8 mouse cellular contexts compared by ENCODE assay signal in the genomic region with DNA sequence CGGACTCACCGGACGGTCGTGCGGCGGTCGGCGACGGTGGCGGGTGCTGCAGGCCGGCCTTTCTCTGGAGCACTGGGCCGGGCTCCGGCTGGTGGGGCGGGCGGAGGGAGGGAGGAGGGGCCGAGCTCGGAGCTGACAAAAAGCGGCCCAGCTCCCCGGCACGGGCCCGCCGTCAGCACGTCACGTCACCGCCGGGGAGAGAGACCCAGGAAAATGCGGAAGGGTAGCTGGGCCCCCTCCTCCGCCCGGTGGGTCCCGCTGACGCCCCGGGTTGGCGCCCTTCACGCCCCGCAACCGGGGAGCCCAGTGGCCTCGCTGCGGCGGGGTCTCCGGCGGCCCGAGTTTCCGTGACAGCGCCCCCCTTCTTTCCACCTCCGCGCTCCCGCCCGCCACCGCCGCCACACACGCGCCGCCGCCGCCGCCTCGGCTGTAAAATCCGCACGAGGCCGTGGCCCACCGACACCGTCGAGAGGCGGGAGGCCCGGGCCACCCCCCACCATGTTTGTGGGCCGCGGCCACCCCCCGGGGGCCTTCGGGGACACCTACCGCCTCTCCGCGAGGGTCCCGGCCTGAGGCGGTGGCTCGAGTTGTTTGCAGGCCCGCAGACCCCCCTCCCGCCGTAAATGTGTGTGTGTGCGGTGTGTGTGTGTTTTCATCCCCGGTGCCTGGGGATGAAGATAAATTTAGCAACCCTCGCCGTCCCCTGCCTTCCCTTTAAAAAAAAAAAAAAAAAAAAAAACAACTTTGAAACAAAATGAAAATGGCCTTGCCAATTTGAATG. TPM values are rescaled to one million over a fixed set of nuclear protein-coding genes. Genes with fewer than 3 reads are reported as not detected.
DNase-seq lines count a peak whose midpoint lies in the region; ATAC-seq lines count a peak whose summit lies in the region.

A gene (minus strand): TSS at position 644 of the 781 bp plus-strand sequence.

- peak within 1 kb of the TSS; percentile 88 for H3K9ac ChIP-seq in hindbrain, embryonic 14.5 days

- peak within 1 kb of the TSS; percentile 56 for H3K4me3 ChIP-seq in hindbrain, embryonic 14.5 days (replicated peaks; ENCODE audit: low read length)

- ATAC-seq in hindbrain, embryonic 14.5 days (ENCODE audit: low FRiP score), result peak; percentile 85

- WGBS in hindbrain, embryonic 14.5 days, result 19% methylated on average over 46 of the region's 82 CpGs

- no peaks in the 10 kb centered on the region for H3K9me3 ChIP-seq in hindbrain, embryonic 14.5 days (ENCODE audit: control insufficient read depth, low read length)

- H3K27me3 ChIP-seq in hindbrain, embryonic 14.5 days (ENCODE audit: control insufficient read depth, insufficient read depth, low read length), result peaks cover 66% of the 10 kb centered on the region

- no peaks in the 10 kb centered on the region for H3K4me1 ChIP-seq in hindbrain, embryonic 14.5 days (replicated peaks; ENCODE audit: control insufficient read depth, insufficient read depth, low read length)

- H3K27ac ChIP-seq in hindbrain, embryonic 14.5 days, result peak within 1 kb of the TSS; percentile 99

- DNase-seq in T-cell, adult 2 months (ENCODE audit: low spot score), result peak; percentile 67
- DNase-seq in cerebellum, postnatal 4 days (ENCODE audit: low spot score in 2 of 2), result peak; percentile 28 to 57
- peak; percentile 43 for DNase-seq in gastrocnemius, adult 18-20 months (ENCODE audit: low spot score)
- peak; percentile 39 for DNase-seq in hindbrain, embryonic 14.5 days (ENCODE audit: low spot score)
- DNase-seq in left cerebral cortex, adult 18-20 months (ENCODE audit: low spot score in 2 of 2), result peak; percentile 35 to 47
- peak; percentile 73 to 83 for DNase-seq in lung, postnatal 4 days
- DNase-seq in retina, postnatal 7 days (ENCODE audit: low read depth, low spot score), result peak; percentile 13
- peak; percentile 30 to 43 for DNase-seq in urinary bladder, adult 18-20 months (ENCODE audit: low spot score in 2 of 2)

- H3K4me2 ChIP-seq in hindbrain, embryonic 14.5 days (replicated peaks), result peak within 1 kb of the TSS; percentile 45

- no peaks in the 10 kb centered on the region for H3K36me3 ChIP-seq in hindbrain, embryonic 14.5 days (replicated peaks; ENCODE audit: control insufficient read depth, insufficient read depth)

RNA-seq across cellular contexts. Expression of the gene that starts here (rescaled TPM):
- 10 to 100 TPM; 15.2 to 17.0 TPM for total RNA-seq in gastrocnemius, adult 18-20 months (2021)
- 22.6 and 26.0 TPM in 2 replicates for polyA plus RNA-seq in hindbrain, embryonic 14.5 days (2014; fragmentation: Nextera tagmentation; extraction: Ambion mirVana)
- total RNA-seq in left cerebral cortex, adult 18-20 months (2021), result 10 to 100 TPM; 40.3 to 43.1 TPM

Comparison
In these comparisons a context has a peak if more than half of its experiments do, and no peak if none do; other contexts are left out.
1. Peak in every context shown above with its lines: DNase-seq, ATAC-seq, H3K4me3 ChIP-seq and H3K27ac ChIP-seq.
2. DNase-seq: peak in every context shown above with its lines; median percentile 78 in lung, postnatal 4 days; 67 in T-cell, adult 2 months; 43 in gastrocnemius, adult 18-20 months; 42 in cerebellum, postnatal 4 days; 41 in left cerebral cortex, adult 18-20 months; 39 in hindbrain, embryonic 14.5 days; 36 in urinary bladder, adult 18-20 months; 13 in retina, postnatal 7 days.